Mouse (Mus musculus): ENCODE data around the gene Tas2r121.
"Not testable (repeated sequence)": the region's sequence is repeated elsewhere in the genome, so short reads cannot be mapped to it uniquely, and the experiment has no call there.

Gene Tas2r121

DNA sequence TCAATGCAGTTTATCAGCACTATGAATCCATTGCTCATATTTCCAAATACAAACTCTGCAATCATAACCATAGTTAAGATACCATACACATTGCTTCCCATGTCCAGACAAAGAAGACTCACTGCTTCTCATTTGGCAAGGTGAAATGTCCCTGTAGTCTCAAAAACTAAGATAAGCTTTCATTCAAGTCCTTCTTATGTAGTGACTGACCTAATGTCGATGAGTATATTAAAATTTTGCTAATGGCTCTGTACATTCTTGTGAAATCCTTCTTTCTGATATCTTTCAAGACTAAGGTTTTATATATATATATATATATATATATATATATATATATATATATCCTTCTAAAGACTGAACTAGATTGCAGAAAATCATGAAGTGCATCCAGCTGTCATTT lies at the start of gene Tas2r121:
TSS of gene Tas2r121 (minus strand) at position 101 of the 400 bp plus-strand sequence.
- in situ Hi-C loops (cut with MboI) = no loop called here

DNA sequence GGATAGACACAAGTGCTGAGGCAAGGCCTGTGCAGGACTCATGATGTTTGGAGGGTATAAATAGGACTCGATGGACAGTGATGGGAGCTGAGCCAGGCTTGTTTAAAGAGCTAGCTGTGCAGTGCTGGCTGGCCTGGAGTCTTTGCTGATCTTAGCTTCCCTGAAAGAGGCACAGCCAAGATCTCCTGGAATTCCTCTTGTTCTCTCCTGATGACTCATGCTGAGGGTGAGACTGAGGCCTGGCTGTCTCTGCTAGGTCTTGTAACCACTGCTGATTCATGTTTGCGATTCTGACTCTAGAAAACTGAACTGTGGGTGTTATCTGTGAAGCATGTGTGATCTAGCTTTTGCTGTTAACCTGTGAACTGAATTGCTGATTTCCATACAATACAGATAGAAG lies 49.4 kb upstream of the Tas2r121 start:
- in situ Hi-C loops (cut with MboI) = no loop called here

DNA sequence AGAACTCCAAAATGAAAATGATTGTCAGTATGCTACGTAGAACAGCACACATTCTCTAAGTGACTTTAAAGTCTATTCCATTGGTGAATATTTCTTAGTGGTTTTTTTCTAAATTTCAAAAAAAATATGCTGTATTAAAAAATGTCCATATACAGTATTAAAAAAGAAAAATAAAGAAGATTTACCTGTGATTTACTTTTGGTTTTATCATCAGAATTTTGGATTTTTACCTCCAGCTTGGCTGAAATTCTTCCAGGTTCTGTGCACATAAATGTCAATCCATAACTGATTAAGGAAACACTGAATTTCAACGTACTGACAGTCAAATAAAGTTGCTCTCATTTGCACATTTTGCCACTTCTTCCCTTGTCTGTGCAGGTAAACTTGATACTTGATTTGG lies 37.1 kb upstream of the Tas2r121 start, which contains the start of gene Tas2r115:
TSS of gene Tas2r115 (minus strand) at position 101 of the 400 bp plus-strand sequence.
- in situ Hi-C loops (cut with MboI) = no loop called here

DNA sequence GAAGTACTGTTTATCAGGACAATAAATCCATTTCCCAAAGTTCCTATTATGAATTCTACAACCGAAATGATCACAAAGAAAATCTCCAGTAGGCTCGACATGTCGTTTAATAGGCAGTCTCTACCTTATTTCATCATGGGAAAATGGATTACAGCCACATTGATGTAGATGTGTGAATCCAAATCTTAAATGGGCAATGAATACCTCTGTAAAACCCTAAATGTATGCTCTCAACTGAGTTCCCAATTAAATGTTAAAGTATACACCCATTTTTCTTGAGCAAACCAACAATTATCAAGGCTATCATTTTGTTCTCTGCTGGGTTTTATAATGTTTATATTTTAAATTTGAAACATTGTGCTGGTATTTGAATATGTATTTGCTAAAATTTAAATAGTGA lies 11.0 kb upstream of the Tas2r121 start, which contains the start of gene Tas2r122:
TSS of gene Tas2r122 (minus strand) at position 101 of the 400 bp plus-strand sequence.
- in situ Hi-C loops (cut with MboI) = no loop called here

- in situ Hi-C loops (cut with MboI) = not testable (repeated sequence)
Observed at GRCm38 (mm10) chr6:132691596-132691995, 9.2 kb downstream of the Tas2r121 start.

DNA sequence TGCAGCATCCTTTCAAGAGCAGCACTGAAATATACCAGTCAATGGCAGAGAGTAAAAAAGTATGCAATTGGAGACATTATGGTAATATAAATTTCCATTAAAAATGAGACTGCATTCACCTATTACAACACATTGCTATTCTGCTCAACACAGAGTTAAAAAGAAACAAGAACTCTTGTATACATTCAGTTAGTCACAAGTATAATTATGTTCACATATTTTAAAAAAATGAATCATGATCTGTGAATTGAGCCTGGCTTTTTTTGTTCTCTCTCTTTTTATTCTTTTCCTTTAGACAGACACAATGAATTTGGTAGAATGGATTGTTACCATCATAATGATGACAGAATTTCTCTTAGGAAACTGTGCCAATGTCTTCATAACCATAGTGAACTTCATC lies 44.2 kb downstream of the Tas2r121 start, which contains the start of gene Tas2r120:
TSS of gene Tas2r120 (plus strand) at position 301 of the 400 bp plus-strand sequence.
- in situ Hi-C loops (cut with MboI) = no loop called here

DNA sequence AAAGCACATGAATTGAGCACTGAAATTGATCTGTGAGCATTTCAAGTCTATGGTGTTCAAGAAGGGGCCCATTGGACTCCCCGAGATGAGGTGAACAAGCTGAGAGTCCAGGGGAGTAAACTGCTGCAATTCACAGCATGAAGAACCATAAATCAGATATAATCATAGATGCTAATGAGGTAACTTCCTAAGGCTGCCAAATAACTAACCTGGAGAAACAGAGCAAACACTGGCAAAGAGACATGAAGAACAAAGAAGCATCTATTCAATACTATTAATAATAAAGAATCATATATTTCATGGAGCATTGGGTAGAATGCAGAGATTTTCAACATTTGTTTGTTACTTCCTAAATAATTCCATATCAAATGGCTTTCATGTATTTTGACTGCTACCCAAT lies 49.4 kb downstream of the Tas2r121 start, which contains the start of gene A630073D07Rik:
TSS of gene A630073D07Rik (minus strand) at position 101 of the 400 bp plus-strand sequence.
- in situ Hi-C loops (cut with MboI) = no loop called here
